ENCODE assay signal across 10 mouse cellular contexts in genomic region chr10:81217964-81218363, GRCm38 (mm10). TPM values are rescaled to one million over a fixed set of nuclear protein-coding genes. Genes with fewer than 3 reads are reported as not detected.
A peak's percentile ranks its signal among the peaks of the same experiment; 100 is the strongest.
DNase-seq lines count a peak whose midpoint lies in the region; ATAC-seq lines count a peak whose summit lies in the region.
"Had no signal": no experiment of that assay in that cellular context is flagged by ENCODE, and none has a peak within 500 bp of the region (broad histone marks: within the 10 kb centered on the region; RNA-seq: fewer than 3 reads in every experiment).

No protein-coding gene starts in this region.

- no peak overlapping the region for H3K4me2 ChIP-seq in hindbrain, embryonic 16.5 days (ENCODE audit: low read length)
- H3K4me2 ChIP-seq in liver, embryonic 13.5 days: no peak overlapping the region
- no peak overlapping the region for H3K4me2 ChIP-seq in neural tube, embryonic 15.5 days
- H3K4me2 ChIP-seq: embryonic facial prominence, embryonic 13.5 days had no signal

- H3K27ac ChIP-seq in embryonic facial prominence, embryonic 10.5 days (replicated peaks): no peak overlapping the region
- H3K27ac ChIP-seq in hindbrain, embryonic 16.5 days (ENCODE audit: low read depth, low read length): no peak overlapping the region
- no peak overlapping the region for H3K27ac ChIP-seq in liver, embryonic 13.5 days
- H3K27ac ChIP-seq in neural tube, embryonic 15.5 days (replicated peaks): no peak overlapping the region
- H3K27ac ChIP-seq: embryonic facial prominence, embryonic 13.5 days; macrophage had no signal

- no peaks in the 10 kb centered on the region for H3K9me3 ChIP-seq in embryonic facial prominence, embryonic 10.5 days
- no peaks in the 10 kb centered on the region for H3K9me3 ChIP-seq in hindbrain, embryonic 16.5 days (ENCODE audit: control insufficient read depth, low read length)
- no peaks in the 10 kb centered on the region for H3K9me3 ChIP-seq in liver, embryonic 13.5 days (replicated peaks)
- H3K9me3 ChIP-seq in neural tube, embryonic 15.5 days (replicated peaks): no peaks in the 10 kb centered on the region
- H3K9me3 ChIP-seq: embryonic facial prominence, embryonic 13.5 days had no signal

- 41% methylated on average over 7 of the region's 7 CpGs for WGBS in embryonic facial prominence, embryonic 10.5 days
- 36% methylated on average over 7 of the region's 7 CpGs for WGBS in hindbrain, embryonic 16.5 days
- 18% methylated on average over 7 of the region's 7 CpGs for WGBS in liver, embryonic 13.5 days (ENCODE audit: insufficient replicate concordance)
- 39% methylated on average over 7 of the region's 7 CpGs for WGBS in neural tube, embryonic 15.5 days

- peaks cover 5% of the 10 kb centered on the region for H3K4me1 ChIP-seq in embryonic facial prominence, embryonic 10.5 days
- no peaks in the 10 kb centered on the region for H3K4me1 ChIP-seq in hindbrain, embryonic 16.5 days (ENCODE audit: control insufficient read depth, insufficient read depth, low read depth, low read length)
- peaks cover 4% of the 10 kb centered on the region; the same call in 1 of the 2 replicates for H3K4me1 ChIP-seq in liver, embryonic 13.5 days (replicated peaks)
- H3K4me1 ChIP-seq in neural tube, embryonic 15.5 days: no peaks in the 10 kb centered on the region; the same call in 1 of the 2 replicates
- H3K4me1 ChIP-seq: embryonic facial prominence, embryonic 13.5 days had no signal

- H3K36me3 ChIP-seq in embryonic facial prominence, embryonic 10.5 days (replicated peaks): peaks cover 2% of the 10 kb centered on the region; the same call in 1 of the 2 replicates
- H3K36me3 ChIP-seq in hindbrain, embryonic 16.5 days (ENCODE audit: control insufficient read depth, insufficient read depth, low read length): peaks cover 52% of the 10 kb centered on the region
- H3K36me3 ChIP-seq in liver, embryonic 13.5 days: no peaks in the 10 kb centered on the region
- peaks cover 83% of the 10 kb centered on the region for H3K36me3 ChIP-seq in neural tube, embryonic 15.5 days
- H3K36me3 ChIP-seq: embryonic facial prominence, embryonic 13.5 days had no signal

- H3K27me3 ChIP-seq in embryonic facial prominence, embryonic 10.5 days (replicated peaks; ENCODE audit: low read depth, poor library complexity, severe bottlenecking): 0 out of 2 replicates have a peak, but pooled peaks cover 5% of the 10 kb centered on the region
- no peaks in the 10 kb centered on the region for H3K27me3 ChIP-seq in hindbrain, embryonic 16.5 days (replicated peaks; ENCODE audit: control insufficient read depth, insufficient read depth, low read length)
- peaks cover 14% of the 10 kb centered on the region for H3K27me3 ChIP-seq in liver, embryonic 13.5 days
- H3K27me3 ChIP-seq in neural tube, embryonic 15.5 days (replicated peaks): no peaks in the 10 kb centered on the region

- DNase-seq in layer of hippocampus, postnatal 10 days (ENCODE audit: low spot score in 2 of 2): peak; percentile 59 to 69
- DNase-seq in layer of hippocampus, adult 9-10 months (ENCODE audit: low spot score): no peak
- peak; percentile 73 for DNase-seq in adrenal gland, postnatal 25 days
- peak; percentile 64 for DNase-seq in embryonic facial prominence, embryonic 10.5 days (ENCODE audit: low spot score)
- DNase-seq in liver, embryonic 13.5 days: peak; percentile 62
- DNase-seq in thymus, postnatal 4 days: peak; percentile 89

- ATAC-seq in hindbrain, embryonic 16.5 days: peak; percentile 50; the same call in 1 of the 2 replicates
- peak; percentile 57; the same call in 1 of the 2 replicates for ATAC-seq in liver, embryonic 13.5 days (ENCODE audit: low read depth)
- ATAC-seq in neural tube, embryonic 15.5 days (ENCODE audit: low FRiP score): 0 out of 2 replicates have a peak, but pooled peaks have one; percentile 35

- no peak overlapping the region for H3K4me3 ChIP-seq in embryonic facial prominence, embryonic 10.5 days
- no peak overlapping the region for H3K4me3 ChIP-seq in hindbrain, embryonic 16.5 days (ENCODE audit: low read length)
- H3K4me3 ChIP-seq in liver, embryonic 13.5 days (replicated peaks): no peak overlapping the region
- no peak overlapping the region for H3K4me3 ChIP-seq in neural tube, embryonic 15.5 days (replicated peaks)
- H3K4me3 ChIP-seq: embryonic facial prominence, embryonic 13.5 days had no signal

- no peak overlapping the region for H3K9ac ChIP-seq in hindbrain, embryonic 16.5 days (ENCODE audit: low read depth, low read length)
- H3K9ac ChIP-seq in liver, embryonic 13.5 days: no peak overlapping the region
- H3K9ac ChIP-seq in neural tube, embryonic 15.5 days (replicated peaks): no peak overlapping the region
- H3K9ac ChIP-seq: embryonic facial prominence, embryonic 13.5 days had no signal

RNA-seq across cellular contexts. Expression of gene Atcay, which starts 12.7 kb away (rescaled TPM):
- 100 to 1,000 TPM; 170 to 177 TPM for total RNA-seq in layer of hippocampus, postnatal 10 days (2021)
- total RNA-seq in adrenal gland, postnatal 25 days (2021): 1.0 and 2.8 TPM in 2 replicates
- polyA plus RNA-seq in embryonic facial prominence, embryonic 10.5 days (2016; fragmentation: Nextera tagmentation; extraction: Ambion mirVana): 2.5 and 3.6 TPM in 2 replicates
- 85.0 and 85.6 TPM in 2 replicates for polyA plus RNA-seq in hindbrain, embryonic 16.5 days (2015; fragmentation: Nextera tagmentation; extraction: Ambion mirVana)
- 0.05 and 0.08 TPM in 2 replicates for polyA plus RNA-seq in liver, embryonic 13.5 days (2015; fragmentation: Nextera tagmentation; extraction: Ambion mirVana)
- 64.8 and 91.1 TPM in 2 replicates for polyA plus RNA-seq in neural tube, embryonic 15.5 days (2015; fragmentation: Nextera tagmentation; extraction: Ambion mirVana)
- polyA plus RNA-seq: macrophage had no signal

RNA-seq across cellular contexts. Expression of gene Zfr2, which starts 15.0 kb away (rescaled TPM):
- total RNA-seq in layer of hippocampus, postnatal 10 days (2021): 10 to 100 TPM; 58.0 to 66.8 TPM
- total RNA-seq in adrenal gland, postnatal 25 days (2021): 14.0 and 22.3 TPM in 2 replicates
- polyA plus RNA-seq in embryonic facial prominence, embryonic 10.5 days (2016; fragmentation: Nextera tagmentation; extraction: Ambion mirVana): 3.5 and 4.6 TPM in 2 replicates
- 23.8 and 28.7 TPM in 2 replicates for polyA plus RNA-seq in hindbrain, embryonic 16.5 days (2015; fragmentation: Nextera tagmentation; extraction: Ambion mirVana)
- polyA plus RNA-seq in liver, embryonic 13.5 days (2015; fragmentation: Nextera tagmentation; extraction: Ambion mirVana): 0.28 and 0.43 TPM in 2 replicates
- 27.1 and 31.9 TPM in 2 replicates for polyA plus RNA-seq in neural tube, embryonic 15.5 days (2015; fragmentation: Nextera tagmentation; extraction: Ambion mirVana)

RNA-seq across cellular contexts. Expression of gene Nmrk2, which starts 16.1 kb away (rescaled TPM):
- under 1 TPM in 1 of 2 experiments, not detected in 1; 0.18 TPM for total RNA-seq in layer of hippocampus, postnatal 10 days (2021)
- not detected in 2 replicates for total RNA-seq in adrenal gland, postnatal 25 days (2021)
- not detected in 2 replicates for polyA plus RNA-seq in embryonic facial prominence, embryonic 10.5 days (2016; fragmentation: Nextera tagmentation; extraction: Ambion mirVana)
- polyA plus RNA-seq in hindbrain, embryonic 16.5 days (2015; fragmentation: Nextera tagmentation; extraction: Ambion mirVana): 0.09 and 0.24 TPM in 2 replicates
- polyA plus RNA-seq in liver, embryonic 13.5 days (2015; fragmentation: Nextera tagmentation; extraction: Ambion mirVana): not detected in 2 replicates
- polyA plus RNA-seq in neural tube, embryonic 15.5 days (2015; fragmentation: Nextera tagmentation; extraction: Ambion mirVana): 0.17 and 0.26 TPM in 2 replicates
- polyA plus RNA-seq: embryonic facial prominence, embryonic 13.5 days; macrophage had no signal

RNA-seq across cellular contexts. Expression of gene 4930442H23Rik, which starts 34.3 kb away (rescaled TPM):
- total RNA-seq in layer of hippocampus, postnatal 10 days (2021): not detected
- not detected in 2 replicates for total RNA-seq in adrenal gland, postnatal 25 days (2021)
- polyA plus RNA-seq in embryonic facial prominence, embryonic 10.5 days (2016; fragmentation: Nextera tagmentation; extraction: Ambion mirVana): not detected in 2 replicates
- not detected in 2 replicates for polyA plus RNA-seq in hindbrain, embryonic 16.5 days (2015; fragmentation: Nextera tagmentation; extraction: Ambion mirVana)
- polyA plus RNA-seq in liver, embryonic 13.5 days (2015; fragmentation: Nextera tagmentation; extraction: Ambion mirVana): 0.08 TPM in 1 of 2 replicates, not detected in the other
- not detected in 2 replicates for polyA plus RNA-seq in neural tube, embryonic 15.5 days (2015; fragmentation: Nextera tagmentation; extraction: Ambion mirVana)
- polyA plus RNA-seq: embryonic facial prominence, embryonic 13.5 days; macrophage had no signal

RNA-seq across cellular contexts. Expression of gene Matk, which starts 34.8 kb away (rescaled TPM):
- 100 to 1,000 TPM; 222 to 266 TPM for total RNA-seq in layer of hippocampus, postnatal 10 days (2021)
- total RNA-seq in adrenal gland, postnatal 25 days (2021): 0.82 and 1.4 TPM in 2 replicates
- 3.6 and 3.7 TPM in 2 replicates for polyA plus RNA-seq in embryonic facial prominence, embryonic 10.5 days (2016; fragmentation: Nextera tagmentation; extraction: Ambion mirVana)
- polyA plus RNA-seq in hindbrain, embryonic 16.5 days (2015; fragmentation: Nextera tagmentation; extraction: Ambion mirVana): 60.4 and 72.8 TPM in 2 replicates
- polyA plus RNA-seq in liver, embryonic 13.5 days (2015; fragmentation: Nextera tagmentation; extraction: Ambion mirVana): 1.2 and 1.8 TPM in 2 replicates
- 37.1 and 48.3 TPM in 2 replicates for polyA plus RNA-seq in neural tube, embryonic 15.5 days (2015; fragmentation: Nextera tagmentation; extraction: Ambion mirVana)

Comparison
In these comparisons a context has a peak if more than half of its experiments do, and no peak if none do; other contexts are left out.
1. RNA of gene Atcay, which starts 12.7 kb away (polyA plus RNA-seq): 64.8 to 91.1 TPM in neural tube, embryonic 15.5 days and 85.0 to 85.6 TPM in hindbrain, embryonic 16.5 days; 2.5 to 3.6 TPM in embryonic facial prominence, embryonic 10.5 days and 0.05 to 0.08 TPM in liver, embryonic 13.5 days; every median in the first group is over 10 times any median in the second.
2. Peak in every context shown above with its lines, with median percentiles within 50 percentile points of each other: ATAC-seq.